Mouse (Mus musculus): ENCODE results near the gene Entpd8.

DNA sequence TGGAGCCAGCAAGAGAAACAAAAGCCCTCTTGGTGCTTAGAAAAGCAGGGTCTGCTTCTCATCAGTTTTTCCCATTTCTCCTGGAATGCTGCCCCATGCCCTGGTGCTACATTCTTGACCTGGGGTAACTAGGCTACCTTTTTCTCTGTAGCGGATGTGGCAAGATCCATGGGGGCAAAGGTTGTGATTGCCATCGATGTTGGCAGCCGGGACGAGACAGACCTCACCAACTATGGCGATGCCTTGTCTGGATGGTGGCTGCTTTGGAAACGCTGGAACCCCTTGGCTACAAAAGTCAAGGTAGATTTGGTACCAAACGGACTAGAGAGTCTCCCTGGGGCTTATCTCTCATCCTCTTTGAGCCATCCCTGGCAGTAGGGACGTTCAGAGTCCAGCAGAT lies 28.7 kb upstream of the Entpd8 start:
- TF ChIP-seq CTCF (IDR thresholded peaks at IDR 0.05) (no peak), POLR2A (IDR thresholded peaks at IDR 0.05; ENCODE audit: insufficient read depth, low read depth, low read length) (no peak), EP300 (IDR thresholded peaks at IDR 0.05; ENCODE audit: insufficient read depth, low read depth, low read length) (no peak)

Data from heart, adult 2 months (tissue).